Mouse (Mus musculus) heart, embryonic 14.5 days (tissue): Measurements from ENCODE around the gene Mtrf1l. TPM values are rescaled to one million over a fixed set of nuclear protein-coding genes. Genes with fewer than 3 reads are reported as not detected.

ENCODE experiments used
- ATAC-seq: fragments of 200-750 bp; cut with Nextera tagmentation; 2 replicates; pipeline ENCODE4 v1.8.0; 2017; ENCODE audit warnings: low read depth, moderate TSS enrichment; ENCODE audit not compliant: insufficient number of reproducible peaks, insufficient read depth, low FRiP score
- H3K27ac ChIP-seq, 2 experiments: fragments of 200-500 bp in 1 of 2; fragments of 300-500 bp in 1 of 2; sonication (generic) in 1 of 2; replicated peaks in 1 of 2; 2 replicates each; pipeline ENCODE4 v1.5.1; 2012 to 2014; ENCODE audit warnings: low read depth in 2 of 2, low read length in 2 of 2, control low read depth in 1 of 2, mild to moderate bottlenecking in 1 of 2, mixed read lengths in 1 of 2; ENCODE audit not compliant: control insufficient read depth in 1 of 2, insufficient read depth in 1 of 2
- H3K27me3 ChIP-seq: fragments of 300-500 bp; sonication (generic); 2 replicates; pipeline ENCODE4 v1.6.1; 2014; ENCODE audit warnings: mild to moderate bottlenecking, low read length, control low read depth; ENCODE audit not compliant: control insufficient read depth, insufficient read depth
- H3K36me3 ChIP-seq: fragments of 300-500 bp; sonication (generic); 2 replicates; pipeline ENCODE4 v1.6.1; 2014; ENCODE audit warnings: mild to moderate bottlenecking, control low read depth, low read length, mixed read lengths; ENCODE audit not compliant: control insufficient read depth, insufficient read depth
- H3K4me1 ChIP-seq, 2 experiments: fragments of 200-500 bp in 1 of 2; fragments of 300-500 bp in 1 of 2; sonication (generic) in 1 of 2; 2 replicates each; pipeline ENCODE4 v1.6.1; 2012 to 2014; ENCODE audit warnings: low read length in 2 of 2, control low read depth in 1 of 2, mixed read lengths in 1 of 2; ENCODE audit not compliant: control insufficient read depth in 2 of 2, insufficient read depth in 2 of 2
- H3K4me2 ChIP-seq: fragments of 300-500 bp; sonication (generic); 2 replicates; pipeline ENCODE4 v1.6.1; 2014; ENCODE audit warnings: mild to moderate bottlenecking, low read length
- H3K4me3 ChIP-seq, 2 experiments: fragments of 200-500 bp in 1 of 2; fragments of 300-500 bp in 1 of 2; sonication (generic) in 1 of 2; 2 replicates each; pipeline ENCODE4 v1.5.1; 2012 to 2014; ENCODE audit warnings: low read length in 2 of 2, mild to moderate bottlenecking in 2 of 2, control low read depth in 1 of 2, low read depth in 1 of 2, moderate library complexity in 1 of 2; ENCODE audit not compliant: control insufficient read depth in 1 of 2, insufficient read depth in 1 of 2
- H3K9ac ChIP-seq: fragments of 300-500 bp; sonication (generic); 2 replicates; pipeline ENCODE4 v1.6.1; 2014; ENCODE audit warnings: mild to moderate bottlenecking, low read length
- H3K9me3 ChIP-seq: fragments of 300-500 bp; sonication (generic); 2 replicates; pipeline ENCODE4 v1.6.1; 2016; ENCODE audit warnings: low read length, control low read depth; ENCODE audit not compliant: control insufficient read depth
- WGBS: fragments of 180-500 bp; shearing (Covaris S2); extraction: QIAGEN DNeasy Blood & Tissue Kit; methylation state at CpG from one replicate; pipeline ENCODE4 v1.1.7; 2014; 5-methylcytosine and 5-hydroxymethylcytosine counted together
- polyA plus RNA-seq: library from polyadenylated mRNA; unstranded; fragments of >200 nt; fragmentation: Nextera tagmentation; extraction: Ambion mirVana; gene quantifications from 2 replicates; pipeline ENCODE4 v1.2.1, GENCODE M21; 2014

The Mtrf1l gene
- polyA plus RNA-seq, 1 experiment from 2014 or later = 15.9 TPM

GRCm38 (mm10) chr10:5805243-5805730, 18.4 kb downstream of the Mtrf1l start, which contains the start of gene Fbxo5:
Gene Fbxo5 (minus strand): TSS chr10:5805600.
- under 1% methylated on average over 42 of the region's 42 CpGs for WGBS
- peak within 1 kb of the TSS; percentile 87 for H3K4me2 ChIP-seq
- peak within 1 kb of the TSS; percentile 67 to 90 for H3K4me3 ChIP-seq
- ATAC-seq = peak; percentile 98
- peak within 1 kb of the TSS; percentile 76 for H3K9ac ChIP-seq
- H3K27ac ChIP-seq = peak within 1 kb of the TSS; percentile 92 to 95
- H3K36me3 ChIP-seq = peaks cover 30% of the 10 kb centered on the region
- H3K27me3 ChIP-seq = no peaks in the 10 kb centered on the region
- peaks cover 4 to 32% of the 10 kb centered on the region in 2 experiments; a peak in 3 of 4 replicates for H3K4me1 ChIP-seq
- no peaks in the 10 kb centered on the region for H3K9me3 ChIP-seq

DNA sequence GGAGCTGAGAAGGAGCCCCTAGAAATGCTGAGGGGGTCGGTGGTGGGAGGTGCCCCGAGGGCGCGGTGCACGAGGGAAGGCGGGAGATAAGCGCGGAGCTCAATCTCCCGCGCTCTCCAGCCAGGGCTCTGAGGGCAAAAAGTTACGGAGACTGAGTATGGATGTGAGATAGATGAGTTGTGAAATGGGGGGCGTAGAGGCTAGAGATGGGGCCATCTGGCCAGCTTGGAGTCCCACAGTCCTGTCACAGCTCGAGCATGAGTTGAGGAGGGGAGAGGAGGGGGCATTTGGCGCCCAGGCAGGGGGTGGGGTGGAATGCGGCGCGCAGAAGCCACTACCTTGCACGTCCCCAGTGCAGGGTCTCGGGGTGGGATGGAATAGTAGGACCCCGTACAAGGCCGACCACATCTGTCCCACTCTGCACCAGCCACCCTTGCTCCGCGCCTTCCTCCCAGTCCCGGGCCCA, 19.0 kb downstream of the Mtrf1l start:
- Histone ChIP-seq H3K4me1 (peaks cover 4 to 32% of the 10 kb centered on the region in 2 experiments; a peak in 3 of 4 replicates), H3K9me3 (no peaks in the 10 kb centered on the region), H3K27me3 (no peaks in the 10 kb centered on the region), H3K4me3 (peak overlapping the region; percentile 67 to 79), H3K4me2 (peak overlapping the region; percentile 87), H3K9ac (peak overlapping the region; percentile 76), H3K27ac (peak overlapping the region; percentile 76 to 78), H3K36me3 (peaks cover 35% of the 10 kb centered on the region)
- ATAC-seq = no peak
- WGBS = under 1% methylated on average over 22 of the region's 24 CpGs

DNA sequence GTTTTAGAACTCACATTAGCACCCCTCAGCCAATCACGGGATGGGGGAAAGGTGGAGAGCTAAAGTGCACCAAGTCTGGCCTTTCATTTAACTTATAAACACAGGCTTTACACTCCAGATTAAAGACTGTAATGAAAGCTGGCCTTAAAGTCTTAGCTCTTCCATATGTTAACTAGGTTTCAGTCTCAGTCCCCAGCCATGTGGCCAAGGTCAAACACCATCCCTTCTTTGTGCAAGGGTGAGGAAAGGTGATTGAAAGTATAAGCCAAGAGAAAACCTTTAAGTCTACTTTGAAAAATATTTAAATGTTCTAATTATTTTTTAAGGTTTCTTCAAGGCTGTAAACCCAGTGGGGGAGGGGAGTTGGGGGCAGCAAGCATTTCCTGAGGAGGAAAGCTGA, 20.0 kb downstream of the Mtrf1l start:
- Histone ChIP-seq H3K9me3 (no peaks in the 10 kb centered on the region), H3K4me1 (peaks cover 4 to 32% of the 10 kb centered on the region in 2 experiments; a peak in 3 of 4 replicates), H3K4me3 (peak overlapping the region; percentile 33 to 67; a peak in 3 of 4 replicates), H3K27ac (no peak overlapping the region), H3K9ac (peak overlapping the region; percentile 76), H3K36me3 (peaks cover 44% of the 10 kb centered on the region), H3K27me3 (no peaks in the 10 kb centered on the region), H3K4me2 (peak overlapping the region; percentile 87)
- no peak for ATAC-seq
- WGBS = 8% methylated on average over 1 of the region's 1 CpGs

DNA sequence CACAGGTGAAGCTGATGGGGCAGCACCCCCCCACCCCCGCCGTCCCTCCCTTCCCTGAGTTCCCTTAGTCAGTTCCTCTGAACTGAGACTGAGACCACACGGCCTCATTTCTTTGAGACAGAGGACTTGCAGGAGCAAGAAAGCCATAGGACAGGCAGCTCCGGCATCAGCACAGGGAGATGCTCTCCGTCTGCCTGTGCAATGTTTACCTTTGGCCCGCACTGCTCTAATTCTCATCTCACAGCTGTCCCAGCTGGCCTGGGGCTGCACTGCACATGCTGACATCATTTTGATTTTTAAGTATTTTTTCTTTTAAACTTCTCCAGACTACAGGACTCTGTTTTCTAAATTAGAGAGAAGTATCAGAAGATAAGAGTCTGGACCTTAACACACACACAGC, 20.8 kb downstream of the Mtrf1l start:
- Histone ChIP-seq H3K4me2 (peak overlapping the region; percentile 87), H3K4me1 (peaks cover 4 to 32% of the 10 kb centered on the region in 2 experiments; a peak in 3 of 4 replicates), H3K9me3 (no peaks in the 10 kb centered on the region), H3K27me3 (no peaks in the 10 kb centered on the region), H3K4me3 (peak overlapping the region; percentile 19 to 67), H3K9ac (peak overlapping the region; percentile 76), H3K36me3 (peaks cover 52% of the 10 kb centered on the region), H3K27ac (no peak overlapping the region)
- ATAC-seq = no peak
- WGBS = 30% methylated on average over 6 of the region's 6 CpGs

GRCm38 (mm10) chr10:5800490-5800889, 23.2 kb downstream of the Mtrf1l start:
- WGBS = 94% methylated on average over 1 of the region's 1 CpGs
- H3K27ac ChIP-seq = no peak overlapping the region
- H3K4me3 ChIP-seq = no peak overlapping the region
- peaks cover 4 to 28% of the 10 kb centered on the region in 2 experiments; a peak in 3 of 4 replicates for H3K4me1 ChIP-seq
- no peak overlapping the region for H3K4me2 ChIP-seq
- H3K36me3 ChIP-seq = peaks cover 56% of the 10 kb centered on the region
- H3K27me3 ChIP-seq = no peaks in the 10 kb centered on the region
- no peak overlapping the region for H3K9ac ChIP-seq
- H3K9me3 ChIP-seq = no peaks in the 10 kb centered on the region
- no peak for ATAC-seq

- Histone ChIP-seq H3K27ac (no peak overlapping the region), H3K9ac (no peak overlapping the region), H3K4me1 (peaks cover 4 to 12% of the 10 kb centered on the region in 2 experiments; a peak in 3 of 4 replicates), H3K36me3 (peaks cover 54% of the 10 kb centered on the region), H3K4me2 (no peak overlapping the region), H3K27me3 (no peaks in the 10 kb centered on the region), H3K9me3 (no peaks in the 10 kb centered on the region), H3K4me3 (no peak overlapping the region)
- WGBS = 74% methylated on average over 4 of the region's 4 CpGs
- no peak for ATAC-seq
These were observed 25.6 kb downstream of the Mtrf1l start for GRCm38 (mm10) chr10:5798069-5798468.

DNA sequence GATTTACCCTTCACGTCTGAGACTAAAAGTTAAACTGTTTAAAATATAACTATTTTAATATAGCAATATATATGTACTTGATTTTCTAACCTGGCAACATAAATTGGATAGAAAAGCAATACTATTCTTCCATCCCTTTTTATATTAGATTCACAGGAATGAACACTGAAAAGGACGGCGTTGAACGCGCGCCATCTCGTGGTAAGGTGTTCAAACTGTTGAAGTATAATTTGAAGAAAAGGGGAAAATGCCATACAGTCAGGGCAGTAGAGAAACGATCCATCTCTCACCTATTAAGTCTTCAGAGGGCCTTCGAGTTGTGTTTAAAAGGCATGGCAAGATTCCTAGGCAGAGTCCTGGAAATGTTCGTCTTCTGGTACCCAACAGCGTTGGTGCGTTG, 33.1 kb downstream of the Mtrf1l start:
- no peak overlapping the region for H3K9ac ChIP-seq
- no peak for ATAC-seq
- H3K9me3 ChIP-seq = no peaks in the 10 kb centered on the region
- no peak overlapping the region for H3K4me2 ChIP-seq
- H3K4me3 ChIP-seq = no peak overlapping the region
- H3K4me1 ChIP-seq = no peaks in the 10 kb centered on the region
- no peak overlapping the region for H3K27ac ChIP-seq
- no peaks in the 10 kb centered on the region for H3K36me3 ChIP-seq
- H3K27me3 ChIP-seq = no peaks in the 10 kb centered on the region
- WGBS = 15% methylated on average over 12 of the region's 12 CpGs

DNA sequence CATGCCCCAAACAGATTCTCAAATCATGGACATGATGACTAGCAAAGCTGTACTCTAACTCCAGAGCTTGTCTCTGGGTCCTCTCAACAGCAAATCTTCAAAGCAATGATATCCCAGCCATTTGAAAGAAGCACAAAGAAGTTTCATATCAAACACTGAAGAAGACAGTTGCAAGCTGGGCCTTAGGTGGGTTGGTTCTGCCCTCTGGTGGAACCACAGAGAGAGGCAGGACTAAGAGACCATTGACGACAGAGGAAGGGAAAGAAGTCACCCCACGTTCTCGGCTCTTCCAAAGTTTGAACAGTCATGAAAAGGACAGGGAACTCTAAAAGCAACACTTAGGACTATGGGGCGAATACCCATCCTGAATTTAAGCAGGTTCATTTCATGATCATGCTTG, 36.8 kb downstream of the Mtrf1l start:
- ATAC-seq = no peak
- 8% methylated on average over 4 of the region's 4 CpGs for WGBS

More for the DNA sequence above, 36.8 kb downstream of the Mtrf1l start:
- H3K4me1 ChIP-seq = no peaks in the 10 kb centered on the region
- H3K4me2 ChIP-seq = no peak overlapping the region
- no peak overlapping the region for H3K9ac ChIP-seq
- H3K4me3 ChIP-seq = no peak overlapping the region
- H3K9me3 ChIP-seq = no peaks in the 10 kb centered on the region
- no peaks in the 10 kb centered on the region for H3K36me3 ChIP-seq
- H3K27ac ChIP-seq = no peak overlapping the region
- no peaks in the 10 kb centered on the region for H3K27me3 ChIP-seq
